Comparison of ENCODE assay signal across 14 mouse cellular contexts in genomic region chr14:74908250-74908649, GRCm38 (mm10). TPM values are rescaled to one million over a fixed set of nuclear protein-coding genes. Genes with fewer than 3 reads are reported as not detected.
DNase-seq lines count a peak whose midpoint lies in the region; ATAC-seq and TF ChIP-seq lines count a peak whose summit lies in the region.
"Had no signal": no experiment of that assay in that cellular context is flagged by ENCODE, and none has a peak within 500 bp of the region (broad histone marks: within the 10 kb centered on the region; RNA-seq: fewer than 3 reads in every experiment).

No protein-coding gene starts in this region.

- H3K27ac ChIP-seq in heart, embryonic 16.5 days (ENCODE audit: low read length): 0 out of 2 replicates have a peak overlapping the region, but pooled peaks have one; percentile 7
- peak overlapping the region; percentile 24; the same call in 1 of the 2 replicates for H3K27ac ChIP-seq in spleen, adult 2 months (ENCODE audit: insufficient read depth, low read length)
- H3K27ac ChIP-seq in midbrain, embryonic 16.5 days (ENCODE audit: low read length): no peak overlapping the region
- H3K27ac ChIP-seq in heart, embryonic 10.5 days: no peak overlapping the region
- H3K27ac ChIP-seq: liver, embryonic 15.5 days had no signal

- H3K4me3 ChIP-seq in heart, embryonic 16.5 days (ENCODE audit: low read length): no peak overlapping the region
- H3K4me3 ChIP-seq in spleen, adult 2 months (ENCODE audit: extremely low read depth, insufficient read depth, insufficient read length): no peak overlapping the region
- no peak overlapping the region for H3K4me3 ChIP-seq in midbrain, embryonic 16.5 days (ENCODE audit: low read depth, low read length)
- no peak overlapping the region for H3K4me3 ChIP-seq in heart, embryonic 10.5 days
- H3K4me3 ChIP-seq: liver, embryonic 15.5 days; megakaryocyte, embryonic 14.5 days had no signal

- DNase-seq in heart, adult 18-20 months: no peak
- DNase-seq in CD4-positive helper T cell, adult 2 months (ENCODE audit: low read depth, low spot score): peak; percentile 61
- DNase-seq in brain, adult 2 months (ENCODE audit: low read depth, low spot score): peak; percentile 50
- DNase-seq in spleen, adult 2 months (ENCODE audit: low read depth in 1 of 2, low spot score in 2 of 2): peak; percentile 64 to 76
- no peak for DNase-seq in right cerebral cortex, adult 18-20 months
- no peak for DNase-seq in heart, embryonic 10.5 days (ENCODE audit: low spot score)
- DNase-seq: cerebellum, adult 2 months; embryo, embryonic 11 days; kidney, adult 18-20 months; left cerebral cortex, postnatal 4 days had no signal

- no peaks in the 10 kb centered on the region for H3K27me3 ChIP-seq in heart, embryonic 16.5 days (ENCODE audit: control insufficient read depth, insufficient read depth, low read length)
- H3K27me3 ChIP-seq in spleen, adult 2 months (ENCODE audit: control insufficient read depth, insufficient read depth, low read length): no peaks in the 10 kb centered on the region
- H3K27me3 ChIP-seq in midbrain, embryonic 16.5 days (ENCODE audit: control insufficient read depth, insufficient read depth, low read depth, low read length): no peaks in the 10 kb centered on the region
- H3K27me3 ChIP-seq in heart, embryonic 10.5 days (ENCODE audit: insufficient read depth, poor library complexity, severe bottlenecking): no peaks in the 10 kb centered on the region
- H3K27me3 ChIP-seq: liver, embryonic 15.5 days; megakaryocyte, embryonic 14.5 days had no signal

- 0 out of 2 replicates have a peak, but pooled peaks have one; percentile 29 for ATAC-seq in heart, embryonic 16.5 days (replicated peaks; ENCODE audit: extremely low read depth, insufficient read depth, low FRiP score)
- no peak for ATAC-seq in midbrain, embryonic 16.5 days

- no peak for TF ChIP-seq CTCF in spleen, adult 2 months (IDR thresholded peaks at IDR 0.05; ENCODE audit: extremely low read depth, insufficient read depth, insufficient read length, insufficient replicate concordance)

- H3K4me2 ChIP-seq in heart, embryonic 16.5 days (ENCODE audit: low read depth, low read length): no peak overlapping the region
- no peak overlapping the region for H3K4me2 ChIP-seq in midbrain, embryonic 16.5 days (ENCODE audit: low read length)
- H3K4me2 ChIP-seq: liver, embryonic 15.5 days had no signal

- no peak for TF ChIP-seq POLR2A in spleen, adult 2 months (IDR thresholded peaks at IDR 0.05; ENCODE audit: low read depth, low read length)

- H3K9me3 ChIP-seq in heart, embryonic 16.5 days (replicated peaks; ENCODE audit: control insufficient read depth, low read length): no peaks in the 10 kb centered on the region
- no peaks in the 10 kb centered on the region for H3K9me3 ChIP-seq in midbrain, embryonic 16.5 days (replicated peaks; ENCODE audit: control insufficient read depth, low read length, poor library complexity, severe bottlenecking)
- no peaks in the 10 kb centered on the region for H3K9me3 ChIP-seq in heart, embryonic 10.5 days
- H3K9me3 ChIP-seq: liver, embryonic 15.5 days; megakaryocyte, embryonic 14.5 days had no signal

- 83% methylated on average over 6 of the region's 6 CpGs for WGBS in heart, embryonic 16.5 days
- WGBS in spleen, adult 2 months: 12% methylated on average over 6 of the region's 6 CpGs
- 95% methylated on average over 6 of the region's 6 CpGs for WGBS in midbrain, embryonic 16.5 days
- 89% methylated on average over 6 of the region's 6 CpGs for WGBS in heart, embryonic 10.5 days

- no peak overlapping the region for H3K9ac ChIP-seq in heart, embryonic 16.5 days (ENCODE audit: low read length)
- H3K9ac ChIP-seq in midbrain, embryonic 16.5 days (ENCODE audit: low read depth, low read length): no peak overlapping the region
- H3K9ac ChIP-seq: liver, embryonic 15.5 days had no signal

- peaks cover 30% of the 10 kb centered on the region for H3K4me1 ChIP-seq in heart, embryonic 16.5 days (ENCODE audit: control insufficient read depth, insufficient read depth, low read length)
- peaks cover 38% of the 10 kb centered on the region for H3K4me1 ChIP-seq in spleen, adult 2 months (ENCODE audit: control insufficient read depth, insufficient read depth, insufficient read length)
- H3K4me1 ChIP-seq in midbrain, embryonic 16.5 days (ENCODE audit: control insufficient read depth, insufficient read depth, low read length): peaks cover 6% of the 10 kb centered on the region; the same call in 1 of the 2 replicates
- H3K4me1 ChIP-seq in heart, embryonic 10.5 days: peaks cover 28% of the 10 kb centered on the region

- no peaks in the 10 kb centered on the region for H3K36me3 ChIP-seq in heart, embryonic 16.5 days (ENCODE audit: control insufficient read depth, insufficient read depth)
- H3K36me3 ChIP-seq in spleen, adult 2 months (ENCODE audit: control insufficient read depth, insufficient read depth, low read length): no peaks in the 10 kb centered on the region
- H3K36me3 ChIP-seq in midbrain, embryonic 16.5 days (ENCODE audit: control insufficient read depth, insufficient read depth, low read length): no peaks in the 10 kb centered on the region
- no peaks in the 10 kb centered on the region for H3K36me3 ChIP-seq in heart, embryonic 10.5 days
- H3K36me3 ChIP-seq: liver, embryonic 15.5 days had no signal

RNA-seq across cellular contexts. Expression of gene Lrch1, which starts 39.4 kb away (rescaled TPM):
- 12.4 and 12.5 TPM in 2 replicates for polyA plus RNA-seq in heart, embryonic 16.5 days (2015; fragmentation: Nextera tagmentation; extraction: Ambion mirVana)
- total RNA-seq in heart, adult 18-20 months (2021): 10 to 100 TPM; 11.8 to 14.3 TPM
- polyA plus RNA-seq in spleen, adult 2 months (2012; rRNA removed): 11.5 and 15.7 TPM in 2 replicates
- polyA plus RNA-seq in midbrain, embryonic 16.5 days (2015; fragmentation: Nextera tagmentation; extraction: Ambion mirVana): 19.7 and 19.9 TPM in 2 replicates
- 10.1 and 14.4 TPM in 2 replicates for polyA plus RNA-seq in heart, embryonic 10.5 days (2016; fragmentation: Nextera tagmentation; extraction: Ambion mirVana)

Comparison
In these comparisons a context has a peak if more than half of its experiments do, and no peak if none do; other contexts are left out.
1. H3K27ac ChIP-seq: peak in heart, embryonic 16.5 days (single experiment) and spleen, adult 2 months (single experiment); none in midbrain, embryonic 16.5 days (single experiment) and heart, embryonic 10.5 days (single experiment).
2. DNase-seq: peak in CD4-positive helper T cell, adult 2 months (single experiment), brain, adult 2 months (single experiment) and spleen, adult 2 months (2 of 2); none in heart, adult 18-20 months (0 of 2), right cerebral cortex, adult 18-20 months (single experiment) and heart, embryonic 10.5 days (single experiment).